Mouse (Mus musculus) testis, adult 2 months (tissue): Measurements from ENCODE around the gene Gm9922. TPM values are rescaled to one million over a fixed set of nuclear protein-coding genes. Genes with fewer than 3 reads are reported as not detected.

Source experiments
- H3K27ac ChIP-seq: fragments of 200-500 bp; 2 replicates; pipeline ENCODE4 v1.5.1; 2012; ENCODE audit warnings: low read depth, low read length; ENCODE audit not compliant: control insufficient read depth, insufficient read depth
- H3K27me3 ChIP-seq: fragments of 200-500 bp; 2 replicates; pipeline ENCODE4 v1.6.1; 2012; ENCODE audit warnings: mild to moderate bottlenecking, low read length, moderate library complexity; ENCODE audit not compliant: control insufficient read depth, insufficient read depth
- H3K36me3 ChIP-seq: fragments of 200-500 bp; 2 replicates; pipeline ENCODE4 v1.6.1; 2012; ENCODE audit warnings: mild to moderate bottlenecking, low read length; ENCODE audit not compliant: control insufficient read depth, insufficient read depth
- H3K4me1 ChIP-seq: fragments of 200-500 bp; 2 replicates; pipeline ENCODE4 v1.6.1; 2012; ENCODE audit warnings: low read length; ENCODE audit not compliant: control insufficient read depth, insufficient read depth
- H3K4me3 ChIP-seq: fragments of 200-500 bp; 2 replicates; pipeline ENCODE4 v1.5.1; 2012; ENCODE audit warnings: low read depth, mild to moderate bottlenecking, low read length, moderate library complexity, mixed read lengths; ENCODE audit not compliant: control insufficient read depth
- CTCF ChIP-seq: fragments of 200-500 bp; IDR thresholded peaks from 2 replicates; pipeline ENCODE4 v1.5.1; 2012; ENCODE audit warnings: low read depth, mild to moderate bottlenecking, inconsistent platforms, low read length, moderate library complexity; ENCODE audit not compliant: control insufficient read depth, insufficient read depth, insufficient replicate concordance
- POLR2A ChIP-seq: fragments of 200-500 bp; IDR thresholded peaks from 2 replicates; pipeline ENCODE4 v1.6.1; 2012; ENCODE audit warnings: low read depth, mild to moderate bottlenecking, inconsistent platforms, low read length, moderate library complexity; ENCODE audit not compliant: control insufficient read depth
- polyA plus RNA-seq: library from polyadenylated mRNA; depleted of rRNA; stranded (reverse); fragments of >200 nt; gene quantifications from 2 replicates; pipeline ENCODE4 v1.2.3, GENCODE M21; 2012

The Gm9922 gene
- polyA plus RNA-seq, 1 experiment = not detected

GRCm38 (mm10) chr14:101763762-101764295 lies 34.2 kb upstream of the Gm9922 start:
- no peak overlapping the region for H3K27ac ChIP-seq
- H3K27me3 ChIP-seq = no peaks in the 10 kb centered on the region
- H3K36me3 ChIP-seq = no peaks in the 10 kb centered on the region
- TF ChIP-seq CTCF = no peak
- TF ChIP-seq POLR2A = no peak
- no peaks in the 10 kb centered on the region for H3K4me1 ChIP-seq
- H3K4me3 ChIP-seq = no peak overlapping the region

- TF ChIP-seq POLR2A = no peak
- TF ChIP-seq CTCF = no peak
- Histone ChIP-seq H3K27ac (no peak overlapping the region), H3K27me3 (no peaks in the 10 kb centered on the region), H3K4me3 (no peak overlapping the region), H3K36me3 (no peaks in the 10 kb centered on the region), H3K4me1 (no peaks in the 10 kb centered on the region)
Measured at GRCm38 (mm10) chr14:101762267-101762666, 32.7 kb upstream of the Gm9922 start.

GRCm38 (mm10) chr14:101755425-101755824 lies 25.8 kb upstream of the Gm9922 start:
- no peaks in the 10 kb centered on the region for H3K36me3 ChIP-seq
- H3K27ac ChIP-seq = no peak overlapping the region
- no peaks in the 10 kb centered on the region for H3K27me3 ChIP-seq
- no peak overlapping the region for H3K4me3 ChIP-seq
- no peak for TF ChIP-seq POLR2A
- TF ChIP-seq CTCF = no peak
- H3K4me1 ChIP-seq = no peaks in the 10 kb centered on the region

GRCm38 (mm10) chr14:101750910-101751309 lies 21.3 kb upstream of the Gm9922 start:
- H3K36me3 ChIP-seq = no peaks in the 10 kb centered on the region
- TF ChIP-seq POLR2A (no peak), CTCF (no peak)
- H3K27me3 ChIP-seq = no peaks in the 10 kb centered on the region
- no peak overlapping the region for H3K27ac ChIP-seq
- no peak overlapping the region for H3K4me3 ChIP-seq
- H3K4me1 ChIP-seq = no peaks in the 10 kb centered on the region

GRCm38 (mm10) chr14:101748436-101748835 lies 18.8 kb upstream of the Gm9922 start:
- no peaks in the 10 kb centered on the region for H3K36me3 ChIP-seq
- H3K27me3 ChIP-seq = no peaks in the 10 kb centered on the region
- no peak overlapping the region for H3K4me3 ChIP-seq
- no peaks in the 10 kb centered on the region for H3K4me1 ChIP-seq
- H3K27ac ChIP-seq = no peak overlapping the region
- TF ChIP-seq POLR2A = no peak
- no peak for TF ChIP-seq CTCF

- no peaks in the 10 kb centered on the region for H3K27me3 ChIP-seq
- no peak overlapping the region for H3K4me3 ChIP-seq
- no peak overlapping the region for H3K27ac ChIP-seq
- H3K4me1 ChIP-seq = no peaks in the 10 kb centered on the region
- H3K36me3 ChIP-seq = no peaks in the 10 kb centered on the region
- no peak for TF ChIP-seq POLR2A
- TF ChIP-seq CTCF = no peak
Measured at GRCm38 (mm10) chr14:101747811-101748210, 18.2 kb upstream of the Gm9922 start.

GRCm38 (mm10) chr14:101746635-101747034 lies 17.0 kb upstream of the Gm9922 start:
- H3K27me3 ChIP-seq = no peaks in the 10 kb centered on the region
- TF ChIP-seq POLR2A (no peak), CTCF (no peak)
- H3K4me3 ChIP-seq = no peak overlapping the region
- no peaks in the 10 kb centered on the region for H3K4me1 ChIP-seq
- no peak overlapping the region for H3K27ac ChIP-seq
- H3K36me3 ChIP-seq = no peaks in the 10 kb centered on the region

GRCm38 (mm10) chr14:101737501-101737900 lies 7.9 kb upstream of the Gm9922 start:
- no peaks in the 10 kb centered on the region for H3K36me3 ChIP-seq
- H3K4me3 ChIP-seq = no peak overlapping the region
- no peak overlapping the region for H3K27ac ChIP-seq
- H3K27me3 ChIP-seq = no peaks in the 10 kb centered on the region
- no peak for TF ChIP-seq CTCF
- no peak for TF ChIP-seq POLR2A
- H3K4me1 ChIP-seq = no peaks in the 10 kb centered on the region
